Mouse (Mus musculus) ES-CJ7 (cell line): Measurements from ENCODE around the gene Akt2.
"Not testable (repeated sequence)": the region's sequence is repeated elsewhere in the genome, so short reads cannot be mapped to it uniquely, and the experiment has no call there.

Experiments used
- DNase-seq: peaks from one replicate; pipeline ENCODE4 v3.0.0; 2011; ENCODE audit warnings: low read depth, low spot score

Akt2 gene

GRCm38 (mm10) chr7:27612940-27613339 is 21.6 kb downstream of the Akt2 start:
- no peak for DNase-seq

GRCm38 (mm10) chr7:27613751-27614499 is 22.6 kb downstream of the Akt2 start:
- no peak for DNase-seq

GRCm38 (mm10) chr7:27621028-27621427 is 29.7 kb downstream of the Akt2 start:
- no peak for DNase-seq

- DNase-seq = peak; percentile 91
These were observed 30.9 kb downstream of the Akt2 start for GRCm38 (mm10) chr7:27622234-27622633.

GRCm38 (mm10) chr7:27624967-27625366 is 33.6 kb downstream of the Akt2 start:
- DNase-seq = no peak

- DNase-seq = peak; percentile 33
These were observed 36.4 kb downstream of the Akt2 start for GRCm38 (mm10) chr7:27627707-27628106.

GRCm38 (mm10) chr7:27628190-27628589 is 36.8 kb downstream of the Akt2 start:
- no peak for DNase-seq

- not testable (repeated sequence) for DNase-seq
These were observed 37.5 kb downstream of the Akt2 start for GRCm38 (mm10) chr7:27628816-27629215.

GRCm38 (mm10) chr7:27631439-27631838 is 40.1 kb downstream of the Akt2 start:
- DNase-seq = no peak

GRCm38 (mm10) chr7:27633166-27633565 is 41.8 kb downstream of the Akt2 start:
- no peak for DNase-seq

GRCm38 (mm10) chr7:27634691-27635090 is 43.3 kb downstream of the Akt2 start:
- no peak for DNase-seq

- DNase-seq = not testable (repeated sequence)
These were observed 43.7 kb downstream of the Akt2 start for GRCm38 (mm10) chr7:27635094-27635493.

GRCm38 (mm10) chr7:27644471-27644870 is 53.1 kb downstream of the Akt2 start:
- peak; percentile 74 for DNase-seq

GRCm38 (mm10) chr7:27646516-27646915 is 55.2 kb downstream of the Akt2 start:
- DNase-seq = peak; percentile 77

GRCm38 (mm10) chr7:27647281-27648002 is 56.1 kb downstream of the Akt2 start:
- DNase-seq = peak; percentile 81

GRCm38 (mm10) chr7:27649723-27650122 is 58.4 kb downstream of the Akt2 start:
- peak; percentile 92 for DNase-seq

- DNase-seq = peak; percentile 93
These were observed 59.6 kb downstream of the Akt2 start for GRCm38 (mm10) chr7:27650949-27651348.

GRCm38 (mm10) chr7:27653681-27654437 is 62.5 kb downstream of the Akt2 start, which contains the start of gene Ttc9b:
Ttc9b (plus strand) TSS chr7:27653915.
- DNase-seq = peak; percentile 84

- DNase-seq = peak; percentile 79
These were observed 63.4 kb downstream of the Akt2 start for GRCm38 (mm10) chr7:27654607-27655276.

GRCm38 (mm10) chr7:27655545-27655944 is 64.2 kb downstream of the Akt2 start:
- DNase-seq = no peak

- no peak for DNase-seq
These were observed 65.2 kb downstream of the Akt2 start for GRCm38 (mm10) chr7:27656600-27656999.
